Mouse (Mus musculus) liver, adult 2 months (tissue): ENCODE results near the gene Sos1.
"Not testable (repeated sequence)": the region's sequence is repeated elsewhere in the genome, so short reads cannot be mapped to it uniquely, and the experiment has no call there.

Experiments
- CTCF ChIP-seq: fragments of 200-500 bp; IDR thresholded peaks from 2 replicates; pipeline ENCODE4 v1.5.1; 2011; ENCODE audit warnings: low read depth, low read length, control low read depth
- POLR2A ChIP-seq: fragments of 200-500 bp; IDR thresholded peaks from 2 replicates; pipeline ENCODE4 v1.6.1; 2011; ENCODE audit warnings: low read length, control low read depth; ENCODE audit not compliant: insufficient read depth; ENCODE audit errors: extremely low read depth

DNA sequence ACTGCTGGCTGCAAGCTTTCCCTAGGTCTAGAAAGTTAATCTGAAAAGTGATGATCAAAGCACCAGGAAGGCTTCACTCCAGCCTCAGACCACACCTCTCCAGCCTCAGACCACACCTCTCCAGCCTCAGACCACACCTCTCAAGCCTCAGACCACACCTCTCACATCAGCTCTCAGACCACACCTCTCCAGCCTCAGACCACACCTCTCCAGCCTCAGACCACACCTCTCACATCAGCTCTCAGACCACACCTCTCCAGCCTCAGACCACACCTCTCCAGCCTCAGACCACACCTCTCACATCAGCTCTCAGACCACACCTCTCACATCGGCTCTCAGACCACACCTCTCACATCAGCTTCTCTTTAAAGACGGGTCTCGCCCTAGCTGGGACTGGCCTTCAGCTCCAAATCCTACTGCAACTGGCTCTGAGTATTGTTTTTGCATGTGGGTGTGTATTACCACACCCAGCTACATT, 11.8 kb downstream of the Sos1 start:
- TF ChIP-seq CTCF, POLR2A: not testable (repeated sequence)
